Mouse (Mus musculus) midbrain, embryonic 14.5 days (tissue): ENCODE measurements around the gene Mtus2. TPM values are rescaled to one million over a fixed set of nuclear protein-coding genes. Genes with fewer than 3 reads are reported as not detected.
A peak's percentile ranks its signal among the peaks of the same experiment; 100 is the strongest.

Experiments
- ATAC-seq: fragments of 200-750 bp; cut with Nextera tagmentation; 2 replicates; pipeline ENCODE4 v1.8.0; 2017; ENCODE audit warnings: moderate number of reproducible peaks, moderate library complexity; ENCODE audit not compliant: low FRiP score, low TSS enrichment
- DNase-seq: peaks from one replicate; pipeline ENCODE4 v3.0.0-alpha.2; 2015
- H3K27ac ChIP-seq: fragments of 300-500 bp; sonication (generic); replicated peaks from 2 replicates; pipeline ENCODE4 v1.5.1; 2014; ENCODE audit warnings: mild to moderate bottlenecking, low read depth, low read length, moderate library complexity
- H3K27me3 ChIP-seq: fragments of 300-500 bp; sonication (generic); 2 replicates; pipeline ENCODE4 v1.6.1; 2014; ENCODE audit warnings: low read length, control low read depth, mixed read lengths; ENCODE audit not compliant: control insufficient read depth, insufficient read depth
- H3K36me3 ChIP-seq: fragments of 300-500 bp; sonication (generic); 2 replicates; pipeline ENCODE4 v1.6.1; 2014; ENCODE audit warnings: low read length, control low read depth; ENCODE audit not compliant: control insufficient read depth, insufficient read depth
- H3K4me1 ChIP-seq: fragments of 300-500 bp; sonication (generic); 2 replicates; pipeline ENCODE4 v1.6.1; 2014; ENCODE audit warnings: mild to moderate bottlenecking, antibody characterized with exemption, low read length, control low read depth; ENCODE audit not compliant: control insufficient read depth, insufficient read depth
- H3K4me2 ChIP-seq: fragments of 300-500 bp; sonication (generic); 2 replicates; pipeline ENCODE4 v1.6.1; 2014; ENCODE audit warnings: mild to moderate bottlenecking, low read length, moderate library complexity
- H3K4me3 ChIP-seq: fragments of 300-500 bp; sonication (generic); replicated peaks from 2 replicates; pipeline ENCODE4 v1.5.1; 2014; ENCODE audit warnings: low read depth, low read length
- H3K9ac ChIP-seq: fragments of 300-500 bp; sonication (generic); replicated peaks from 2 replicates; pipeline ENCODE4 v1.6.1; 2014; ENCODE audit warnings: mild to moderate bottlenecking, low read length, moderate library complexity
- H3K9me3 ChIP-seq: fragments of 300-500 bp; sonication (generic); 2 replicates; pipeline ENCODE4 v1.6.1; 2016; ENCODE audit warnings: low read length, control low read depth, mixed read lengths; ENCODE audit not compliant: control insufficient read depth
- WGBS: fragments of 180-500 bp; shearing (Covaris S2); extraction: QIAGEN DNeasy Blood & Tissue Kit; methylation state at CpG from one replicate; pipeline ENCODE4 v1.1.7; 2014; 5-methylcytosine and 5-hydroxymethylcytosine counted together
- polyA plus RNA-seq: library from polyadenylated mRNA; unstranded; fragments of >200 nt; fragmentation: Nextera tagmentation; extraction: Ambion mirVana; gene quantifications from 2 replicates; pipeline ENCODE4 v1.2.1, GENCODE M21; 2014

The Mtus2 gene
- polyA plus RNA-seq, 1 experiment from 2014 or later: 46.8 TPM

GRCm38 (mm10) chr5:148181308-148181630 lies 224.1 kb downstream of the Mtus2 start:
- H3K27ac ChIP-seq: peak overlapping the region; percentile 72
- DNase-seq: no peak
- 24% methylated on average over 4 of the region's 4 CpGs for WGBS

GRCm38 (mm10) chr5:148181901-148182300 lies 224.8 kb downstream of the Mtus2 start:
- Histone ChIP-seq H3K4me2 (no peak overlapping the region), H3K27ac (0 out of 2 replicates have a peak overlapping the region, but pooled peaks have one; percentile 20), H3K27me3 (no peaks in the 10 kb centered on the region), H3K9ac (no peak overlapping the region), H3K4me3 (no peak overlapping the region), H3K9me3 (peaks cover 13% of the 10 kb centered on the region; the same call in 1 of the 2 replicates), H3K36me3 (no peaks in the 10 kb centered on the region), H3K4me1 (peaks cover 12% of the 10 kb centered on the region)
- DNase-seq (no peak), ATAC-seq (no peak)
- WGBS: 81% methylated on average over 6 of the region's 6 CpGs

More at GRCm38 (mm10) chr5:148181308-148181630, 224.1 kb downstream of the Mtus2 start:
- peaks cover 13% of the 10 kb centered on the region; the same call in 1 of the 2 replicates for H3K9me3 ChIP-seq
- H3K4me1 ChIP-seq: peaks cover 12% of the 10 kb centered on the region
- H3K36me3 ChIP-seq: no peaks in the 10 kb centered on the region
- H3K4me2 ChIP-seq: no peak overlapping the region
- no peaks in the 10 kb centered on the region for H3K27me3 ChIP-seq
- no peak for ATAC-seq
- no peak overlapping the region for H3K4me3 ChIP-seq
- H3K9ac ChIP-seq: no peak overlapping the region

- H3K27me3 ChIP-seq: no peaks in the 10 kb centered on the region
- no peaks in the 10 kb centered on the region for H3K36me3 ChIP-seq
- peaks cover 11% of the 10 kb centered on the region for H3K4me1 ChIP-seq
- H3K27ac ChIP-seq: no peak overlapping the region
- peaks cover 10% of the 10 kb centered on the region; the same call in 1 of the 2 replicates for H3K9me3 ChIP-seq
- WGBS: 77% methylated on average over 1 of the region's 1 CpGs
- no peak overlapping the region for H3K9ac ChIP-seq
- no peak for ATAC-seq
- DNase-seq: no peak
- no peak overlapping the region for H3K4me2 ChIP-seq
- no peak overlapping the region for H3K4me3 ChIP-seq
Observed at GRCm38 (mm10) chr5:148185898-148186297, 228.8 kb downstream of the Mtus2 start.

- 39% methylated on average over 4 of the region's 4 CpGs for WGBS
- DNase-seq (no peak), ATAC-seq (no peak; the same call in 1 of the 2 replicates)
- Histone ChIP-seq H3K9ac (no peak overlapping the region), H3K27me3 (no peaks in the 10 kb centered on the region), H3K9me3 (no peaks in the 10 kb centered on the region), H3K4me3 (no peak overlapping the region), H3K4me1 (no peaks in the 10 kb centered on the region), H3K36me3 (no peaks in the 10 kb centered on the region), H3K27ac (no peak overlapping the region), H3K4me2 (no peak overlapping the region)
Observed at GRCm38 (mm10) chr5:148191416-148191815, 234.3 kb downstream of the Mtus2 start.

GRCm38 (mm10) chr5:148211831-148212230 lies 254.7 kb downstream of the Mtus2 start:
- no peak overlapping the region for H3K9ac ChIP-seq
- no peak for DNase-seq
- WGBS: 96% methylated on average over 4 of the region's 4 CpGs
- no peak overlapping the region for H3K4me3 ChIP-seq
- H3K27ac ChIP-seq: no peak overlapping the region
- H3K4me2 ChIP-seq: no peak overlapping the region
- no peaks in the 10 kb centered on the region for H3K9me3 ChIP-seq
- H3K36me3 ChIP-seq: no peaks in the 10 kb centered on the region
- ATAC-seq: no peak
- H3K4me1 ChIP-seq: no peaks in the 10 kb centered on the region
- no peaks in the 10 kb centered on the region for H3K27me3 ChIP-seq

- Histone ChIP-seq H3K4me3 (no peak overlapping the region), H3K27me3 (no peaks in the 10 kb centered on the region), H3K4me1 (no peaks in the 10 kb centered on the region), H3K36me3 (no peaks in the 10 kb centered on the region), H3K9ac (no peak overlapping the region), H3K9me3 (no peaks in the 10 kb centered on the region), H3K27ac (no peak overlapping the region), H3K4me2 (no peak overlapping the region)
- ATAC-seq (no peak), DNase-seq (no peak)
- 88% methylated on average over 8 of the region's 8 CpGs for WGBS
Observed at GRCm38 (mm10) chr5:148216786-148217185, 259.7 kb downstream of the Mtus2 start.

- Histone ChIP-seq H3K27ac (no peak overlapping the region), H3K4me3 (no peak overlapping the region), H3K9ac (no peak overlapping the region), H3K4me1 (no peaks in the 10 kb centered on the region), H3K9me3 (no peaks in the 10 kb centered on the region), H3K36me3 (no peaks in the 10 kb centered on the region), H3K27me3 (no peaks in the 10 kb centered on the region), H3K4me2 (no peak overlapping the region)
- ATAC-seq: no peak
- no peak for DNase-seq
- 86% methylated on average over 5 of the region's 5 CpGs for WGBS
Observed at GRCm38 (mm10) chr5:148222898-148223297, 265.8 kb downstream of the Mtus2 start.

GRCm38 (mm10) chr5:148224004-148224403 lies 266.9 kb downstream of the Mtus2 start:
- Histone ChIP-seq H3K36me3 (no peaks in the 10 kb centered on the region), H3K4me1 (no peaks in the 10 kb centered on the region), H3K9ac (no peak overlapping the region), H3K4me2 (no peak overlapping the region), H3K4me3 (no peak overlapping the region), H3K9me3 (no peaks in the 10 kb centered on the region), H3K27ac (no peak overlapping the region), H3K27me3 (no peaks in the 10 kb centered on the region)
- ATAC-seq: no peak
- no peak for DNase-seq
- 94% methylated on average over 16 of the region's 16 CpGs for WGBS

- DNase-seq (no peak), ATAC-seq (no peak)
- Histone ChIP-seq H3K27ac (no peak overlapping the region), H3K4me3 (no peak overlapping the region), H3K4me2 (no peak overlapping the region), H3K36me3 (no peaks in the 10 kb centered on the region), H3K9me3 (no peaks in the 10 kb centered on the region), H3K4me1 (no peaks in the 10 kb centered on the region), H3K27me3 (no peaks in the 10 kb centered on the region), H3K9ac (no peak overlapping the region)
- WGBS: 66% methylated on average over 18 of the region's 18 CpGs
Observed at GRCm38 (mm10) chr5:148233714-148234113, 276.6 kb downstream of the Mtus2 start.
